Mouse (Mus musculus) left cerebral cortex, adult 2 months (tissue): Measurements from ENCODE around the gene Chrm3. TPM values are rescaled to one million over a fixed set of nuclear protein-coding genes. Genes with fewer than 3 reads are reported as not detected.

Source experiments
- DNase-seq, 2 experiments: peaks; one replicate each; pipeline ENCODE4 v3.0.0; 2021 to 2022; ENCODE audit warnings: low spot score in 2 of 2, mixed read lengths in 1 of 2; ENCODE audit errors: extremely low spot score in 1 of 2
- H3K27ac ChIP-seq: fragments of 200-600 bp; 2 replicates; pipeline ENCODE4 v1.8.1; 2022
- H3K4me3 ChIP-seq: fragments of 200-600 bp; 2 replicates; pipeline ENCODE4 v1.8.1; 2022
- CTCF ChIP-seq: fragments of 200-600 bp; IDR thresholded peaks from 2 replicates; pipeline ENCODE4 v1.8.1; 2022; ENCODE audit warnings: antibody characterized with exemption, mild to moderate bottlenecking, moderate library complexity
- intact Hi-C: fragments of 180-260 bp; cut with DNase I; formaldehyde crosslinking; loops from one replicate; pipeline ENCODE4 v1.15.1; 2025
- total RNA-seq, 2 experiments: library from RNA; stranded (reverse); gene quantifications; 2 replicates each; pipeline ENCODE4 v1.2.3; 2021

The Chrm3 gene
- total RNA-seq, 2 experiments from 2014 or later, result 52.6 to 55.0 TPM

DNA sequence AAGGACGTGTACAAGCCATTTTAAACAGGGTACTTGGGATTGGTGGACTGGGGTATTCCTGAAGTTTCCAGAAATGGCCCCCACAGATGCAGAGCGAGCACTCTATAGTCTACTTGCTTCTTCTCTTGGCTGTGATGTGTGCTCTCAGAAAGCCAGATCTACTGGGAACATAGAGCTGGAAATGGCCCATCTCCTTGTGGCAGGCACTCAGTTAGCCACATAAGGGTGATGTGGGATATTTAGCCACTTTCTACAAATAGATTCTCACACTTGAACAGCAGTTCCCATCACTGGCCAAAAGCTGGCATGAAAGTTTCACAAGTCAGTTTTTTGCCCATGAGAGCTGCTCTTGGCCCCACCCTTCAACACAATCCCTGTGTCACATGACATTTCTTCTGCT lies 65.5 kb downstream of the Chrm3 start:
- H3K27ac ChIP-seq, result no peak overlapping the region
- no peak overlapping the region for H3K4me3 ChIP-seq
- intact Hi-C loops, result no loop called here
- no peak for DNase-seq
- no peak; the same call in 1 of the 2 replicates for TF ChIP-seq CTCF

DNA sequence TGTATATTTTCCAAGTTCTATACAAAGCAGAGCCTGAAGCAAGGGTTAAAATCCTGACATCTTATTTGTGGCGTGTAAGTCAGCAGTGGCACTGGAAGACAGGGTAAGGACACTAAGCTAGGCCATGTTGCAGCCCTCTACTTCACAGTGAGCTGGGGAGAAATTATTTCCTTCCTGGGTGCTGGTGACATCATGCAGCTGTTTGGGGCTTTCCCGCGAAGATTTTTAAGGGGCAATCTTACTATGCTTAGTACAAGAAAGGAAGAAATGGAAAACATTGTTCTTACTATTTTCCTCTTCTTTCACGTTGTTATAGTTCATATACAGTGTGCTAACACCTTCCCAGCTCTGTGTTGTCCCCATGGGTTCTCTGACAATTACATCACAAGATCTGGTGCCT lies 76.3 kb downstream of the Chrm3 start:
- TF ChIP-seq CTCF, result no peak
- no peak overlapping the region for H3K4me3 ChIP-seq
- no peak for DNase-seq
- H3K27ac ChIP-seq, result no peak overlapping the region
- intact Hi-C loops, result no loop called here

DNA sequence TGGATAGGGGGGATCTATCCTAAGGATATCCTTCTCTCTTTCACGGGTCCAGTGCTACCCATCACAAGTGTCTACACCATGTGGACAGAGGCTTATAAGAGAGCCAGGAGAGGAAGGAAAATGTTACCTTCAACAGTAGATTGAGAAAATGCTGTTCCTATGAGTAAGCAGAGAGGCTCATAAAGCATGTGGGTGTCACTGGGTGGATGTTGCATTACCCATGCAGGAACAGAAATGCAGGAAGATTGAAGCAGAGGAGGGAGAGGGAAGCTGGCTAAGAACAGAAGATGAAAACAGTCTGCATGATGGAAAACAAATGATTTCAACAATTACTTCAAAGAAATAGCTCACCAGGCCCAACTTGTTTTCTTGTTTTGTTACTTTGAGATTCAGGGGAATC lies 85.7 kb downstream of the Chrm3 start:
- no peak for DNase-seq

DNA sequence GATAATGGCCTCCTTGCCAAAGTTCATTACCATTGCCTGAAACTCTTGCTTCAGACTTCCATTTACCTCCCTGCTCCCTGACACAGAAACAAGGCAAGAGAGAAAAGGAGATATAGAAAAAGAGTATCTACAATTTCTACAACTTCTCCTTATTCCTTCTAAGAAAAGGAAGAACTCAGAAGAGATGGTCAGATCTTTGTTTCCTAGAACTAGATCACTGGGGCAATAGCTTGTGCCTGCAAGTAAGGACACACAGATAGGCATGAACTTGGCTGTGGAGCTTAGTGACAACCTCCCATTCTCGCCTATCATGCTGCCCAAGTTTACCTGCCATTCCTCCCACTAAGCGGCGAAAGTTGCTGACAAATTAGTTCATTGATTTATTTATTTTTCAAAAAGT lies 96.9 kb downstream of the Chrm3 start:
- Histone ChIP-seq H3K4me3 (no peak overlapping the region), H3K27ac (no peak overlapping the region)
- no peak for DNase-seq
- no peak for TF ChIP-seq CTCF
- intact Hi-C loops, result no loop called here

More for the DNA sequence above, 85.7 kb downstream of the Chrm3 start:
- no peak overlapping the region for H3K27ac ChIP-seq
- no peak for TF ChIP-seq CTCF
- intact Hi-C loops, result no loop called here
- H3K4me3 ChIP-seq, result no peak overlapping the region

DNA sequence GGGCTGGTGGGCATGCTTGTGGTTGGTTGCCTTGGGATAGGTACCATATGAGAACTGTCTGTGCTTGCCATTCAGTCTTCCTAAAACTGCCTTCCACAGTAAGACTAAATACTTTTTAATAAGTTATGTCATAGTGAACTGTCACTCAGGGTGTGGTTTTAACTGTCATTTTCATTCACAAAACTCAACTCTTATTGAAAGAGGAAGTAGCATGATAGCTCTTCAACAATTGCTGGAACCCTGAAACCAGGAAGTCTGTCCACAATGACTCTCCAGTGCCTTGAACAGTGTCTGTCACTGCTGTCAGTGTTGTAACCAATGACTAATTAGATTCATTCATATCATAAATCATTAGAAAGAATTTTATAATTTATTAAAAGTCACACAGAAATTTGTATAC lies 107.6 kb downstream of the Chrm3 start:
- no peak overlapping the region for H3K27ac ChIP-seq
- intact Hi-C loops, result no loop called here
- TF ChIP-seq CTCF, result no peak
- no peak overlapping the region for H3K4me3 ChIP-seq
- DNase-seq, result no peak

DNA sequence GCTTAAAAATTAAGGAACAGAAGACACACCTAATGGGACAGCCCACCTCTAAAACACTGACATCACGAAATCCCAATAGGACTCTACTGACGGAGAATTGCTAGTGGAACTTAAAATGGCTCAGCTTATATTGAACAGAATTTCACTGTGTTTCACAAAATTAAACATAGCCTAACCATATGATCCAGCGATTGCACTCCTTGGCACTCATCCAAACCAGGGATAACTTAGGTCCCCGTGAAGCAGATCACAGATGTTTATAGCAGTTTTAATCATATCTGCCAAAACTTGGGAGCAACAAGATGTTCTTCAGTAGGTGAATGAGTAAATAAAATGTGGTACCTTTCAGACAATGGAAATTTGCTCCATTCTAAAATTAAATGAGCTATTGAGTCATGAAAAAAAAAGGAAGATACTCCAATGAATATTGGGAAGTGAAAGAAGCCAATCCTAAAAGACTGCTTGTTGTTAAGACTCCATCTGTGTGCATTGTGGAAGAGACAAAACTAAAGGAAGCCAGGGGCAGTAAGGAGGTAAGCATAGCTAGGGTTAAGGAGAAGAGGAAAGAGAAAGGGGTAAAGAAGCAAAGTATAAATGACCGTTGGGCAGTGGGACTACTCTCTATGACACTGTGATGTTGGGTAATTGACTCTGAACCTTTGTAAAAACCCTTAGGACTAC lies 109.0 kb downstream of the Chrm3 start:
- intact Hi-C loops, result no loop called here
- no peak overlapping the region for H3K27ac ChIP-seq
- no peak for TF ChIP-seq CTCF
- no peak overlapping the region for H3K4me3 ChIP-seq
- DNase-seq, result no peak

DNA sequence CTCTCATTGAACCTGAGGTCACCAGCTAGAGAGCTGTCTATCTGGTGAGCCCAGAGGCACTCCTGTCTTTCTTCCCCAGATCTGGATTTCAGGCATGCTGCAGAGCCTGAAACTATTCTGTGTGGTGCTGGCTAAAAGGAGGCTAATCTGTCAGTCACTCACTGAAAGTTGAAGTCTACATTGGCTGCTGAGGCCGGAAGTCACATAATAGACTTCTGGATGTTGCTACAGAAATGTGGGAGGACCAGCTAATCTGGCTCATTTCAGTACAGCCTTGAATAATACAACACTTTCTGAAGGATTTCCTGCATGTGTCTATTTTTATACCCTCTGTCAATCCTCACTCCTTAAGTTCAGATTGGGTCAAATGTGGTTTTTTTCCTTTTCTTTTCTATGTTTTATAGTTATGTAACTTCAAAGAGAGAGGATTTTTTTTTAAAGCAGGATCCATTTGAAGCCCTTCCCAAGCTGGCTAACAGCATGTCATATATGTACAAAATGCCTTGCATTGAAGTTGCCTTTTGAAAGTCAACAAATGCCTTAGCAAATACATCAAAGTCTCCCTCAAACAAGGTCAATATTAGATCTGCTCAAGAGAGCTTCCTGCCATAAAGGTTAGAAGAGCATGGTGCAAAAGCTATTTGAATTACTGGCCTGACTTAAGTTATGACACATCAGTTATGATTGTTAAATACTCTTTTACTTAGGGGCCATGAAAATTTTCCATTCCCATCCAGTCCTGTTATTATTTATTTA lies 116.2 kb downstream of the Chrm3 start:
- Histone ChIP-seq H3K4me3 (no peak overlapping the region), H3K27ac (peak overlapping the region; percentile 33; the same call in 1 of the 2 replicates)
- TF ChIP-seq CTCF, result no peak
- no peak for DNase-seq
- intact Hi-C loops, result no loop called here

DNA sequence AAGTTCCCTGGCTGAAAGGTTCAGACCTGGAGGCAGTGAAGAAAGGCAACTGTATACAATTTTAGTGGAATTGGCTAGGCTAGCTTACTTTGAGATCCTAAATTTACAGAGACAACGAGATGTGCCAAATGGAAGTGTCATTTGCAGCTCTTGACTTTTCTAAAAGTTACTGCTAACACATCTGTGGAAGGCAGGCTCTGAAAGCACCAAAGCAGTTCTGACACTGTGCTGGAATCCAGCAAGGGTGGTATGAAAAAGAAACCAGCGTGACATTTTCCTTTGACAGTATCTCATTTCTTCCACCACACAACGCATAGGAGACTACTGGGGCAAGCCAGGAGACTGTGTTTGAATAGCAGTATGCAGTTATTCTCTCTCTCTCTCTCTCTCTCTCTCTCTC lies 120.4 kb downstream of the Chrm3 start:
- no peak overlapping the region for H3K4me3 ChIP-seq
- intact Hi-C loops, result no loop called here
- no peak for DNase-seq
- no peak for TF ChIP-seq CTCF
- no peak overlapping the region for H3K27ac ChIP-seq

DNA sequence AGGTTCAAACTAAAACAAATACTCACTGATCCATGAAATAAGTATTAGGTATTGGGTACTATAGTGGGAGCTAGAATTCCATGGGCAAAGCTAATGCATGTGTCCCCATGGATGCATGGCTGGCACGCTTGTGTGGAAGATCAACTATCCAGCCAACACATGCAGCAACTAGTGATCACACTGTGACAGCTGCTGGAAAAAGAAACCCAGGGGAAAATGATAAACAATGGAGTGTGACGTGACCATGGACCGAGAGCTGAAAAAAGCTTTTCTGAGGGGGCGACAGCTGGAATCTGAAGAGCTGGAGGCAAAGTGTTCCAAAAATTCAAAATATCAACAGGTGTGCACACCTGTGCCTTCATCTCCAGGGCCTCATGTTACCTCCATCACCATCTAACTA lies 120.8 kb downstream of the Chrm3 start:
- no peak for TF ChIP-seq CTCF
- Histone ChIP-seq H3K4me3 (no peak overlapping the region), H3K27ac (no peak overlapping the region)
- no peak for DNase-seq
- intact Hi-C loops, result loop anchor here (5.0 kb wide), 2 partner anchors 43 to 117 kb away; no protein-coding TSS in a partner anchor

DNA sequence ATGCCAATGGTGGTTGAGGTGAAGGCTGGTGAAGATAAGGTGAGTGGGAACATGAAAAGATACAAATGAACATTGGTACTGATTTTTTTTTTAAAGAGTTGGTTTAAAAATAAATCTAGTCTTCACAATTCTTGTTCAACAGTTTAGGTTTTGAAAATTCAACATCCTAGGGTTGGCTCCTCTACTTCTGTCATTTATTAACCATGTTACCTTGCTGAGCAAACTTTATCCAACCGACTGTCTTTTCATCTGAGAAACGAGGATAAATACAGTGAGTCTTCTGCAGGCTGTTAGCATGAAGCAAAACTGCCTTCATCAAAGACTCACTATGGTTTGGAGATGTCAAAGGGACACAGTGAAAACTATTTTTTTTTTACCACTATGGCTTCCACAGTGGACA lies 123.0 kb downstream of the Chrm3 start:
- no peak overlapping the region for H3K27ac ChIP-seq
- no peak overlapping the region for H3K4me3 ChIP-seq
- no peak for DNase-seq
- TF ChIP-seq CTCF, result no peak
- intact Hi-C loops, result loop anchor here (5.0 kb wide), 2 partner anchors 40 to 120 kb away; no protein-coding TSS in a partner anchor

DNA sequence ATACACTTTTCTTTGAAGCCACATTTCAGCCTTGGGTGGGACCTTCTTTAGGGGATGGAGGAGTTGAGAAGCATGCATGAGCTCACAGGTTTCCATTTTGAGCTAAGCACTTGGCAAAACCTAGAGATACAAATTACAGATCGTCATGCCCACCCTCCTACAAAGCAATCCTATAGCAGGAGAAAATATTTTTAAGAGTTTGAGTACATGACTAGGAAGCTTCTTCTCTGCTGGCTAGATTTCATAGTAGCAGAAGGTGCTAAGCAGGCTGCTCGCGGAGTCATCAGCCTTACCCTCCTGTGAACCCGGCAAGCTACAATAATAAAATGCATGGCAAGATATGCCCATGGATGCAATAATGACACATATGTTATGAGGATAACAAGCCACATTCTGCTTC lies 124.4 kb downstream of the Chrm3 start:
- Histone ChIP-seq H3K27ac (peak overlapping the region; percentile 87; the same call in 1 of the 2 replicates), H3K4me3 (no peak overlapping the region)
- intact Hi-C loops, result loop anchor here (5.0 kb wide), 2 partner anchors 39 to 121 kb away; no protein-coding TSS in a partner anchor
- DNase-seq, result peak in 1 of 2 experiments; percentile 18
- TF ChIP-seq CTCF, result no peak

DNA sequence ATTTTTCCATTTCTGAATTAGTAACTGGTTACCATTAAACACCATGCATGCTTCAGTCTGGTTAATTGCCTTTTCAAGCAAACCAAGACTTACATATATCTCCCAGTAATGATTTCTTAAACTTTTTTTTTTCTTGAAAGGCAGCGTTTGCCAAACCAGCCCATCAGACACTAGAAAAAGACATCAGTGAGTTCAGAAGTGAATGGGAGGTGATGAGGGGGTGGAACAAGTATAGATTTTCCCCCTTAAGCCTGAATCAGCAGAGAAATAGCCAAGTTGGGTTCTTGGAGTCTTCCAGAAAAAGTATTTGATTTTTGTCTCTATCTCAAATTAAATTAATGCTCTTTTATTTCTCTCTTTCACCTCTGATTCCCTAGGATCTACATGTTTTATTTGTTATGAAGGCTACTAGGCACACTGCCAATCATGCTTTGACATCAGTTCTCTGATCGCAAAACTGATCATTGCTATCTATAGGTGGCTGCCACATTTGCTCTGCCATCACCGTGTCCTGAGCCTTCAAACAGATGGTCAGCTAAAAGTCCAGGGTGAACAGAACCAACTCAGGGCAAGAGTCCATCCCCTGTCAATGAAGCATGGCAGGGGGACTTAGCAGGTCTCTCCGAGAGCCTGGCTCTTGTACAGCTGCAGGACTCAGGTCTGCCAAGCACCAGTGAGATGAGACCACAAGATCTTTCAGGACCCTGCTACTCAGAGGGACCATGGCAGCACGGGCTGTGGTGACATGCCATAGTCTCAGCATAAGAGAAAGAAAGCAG lies 125.1 kb downstream of the Chrm3 start:
- TF ChIP-seq CTCF, result no peak
- no peak for DNase-seq
- intact Hi-C loops, result loop anchor here (5.0 kb wide), 2 partner anchors 38 to 122 kb away; no protein-coding TSS in a partner anchor
- Histone ChIP-seq H3K27ac (peak overlapping the region; percentile 87), H3K4me3 (no peak overlapping the region)
